Mouse (Mus musculus) frontal cortex, postnatal 14 days (tissue): Measurements from ENCODE around the gene Ccdc24.

Experiments
- DNase-seq, 2 experiments: peaks; one replicate each; pipeline ENCODE4 v3.0.0; 2022; ENCODE audit warnings: low spot score in 2 of 2

The Ccdc24 gene

DNA sequence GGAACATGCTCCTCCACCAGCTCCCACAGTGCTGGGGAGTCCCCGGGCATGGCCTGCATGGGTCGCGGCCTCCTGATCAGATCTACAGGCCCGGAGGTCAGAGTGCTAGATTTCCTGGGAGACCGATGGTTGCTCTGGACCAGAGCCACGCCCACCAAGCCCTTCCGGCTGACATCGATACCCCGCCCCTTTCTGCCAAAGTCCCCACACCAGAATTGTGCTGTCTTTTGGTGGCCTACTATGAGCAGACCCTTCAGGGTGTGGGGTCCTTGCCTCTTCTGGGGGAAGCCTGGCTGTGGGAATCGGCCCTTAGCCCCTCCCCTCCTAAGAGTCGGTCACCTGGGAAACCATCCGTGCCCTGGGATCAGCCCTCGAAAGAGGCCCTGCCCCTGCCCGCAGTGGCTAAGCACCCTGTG is at the start of gene Ccdc24:
Ccdc24 (minus strand) TSS at position 87 of the 416 bp plus-strand sequence.
- DNase-seq, result no peak

DNA sequence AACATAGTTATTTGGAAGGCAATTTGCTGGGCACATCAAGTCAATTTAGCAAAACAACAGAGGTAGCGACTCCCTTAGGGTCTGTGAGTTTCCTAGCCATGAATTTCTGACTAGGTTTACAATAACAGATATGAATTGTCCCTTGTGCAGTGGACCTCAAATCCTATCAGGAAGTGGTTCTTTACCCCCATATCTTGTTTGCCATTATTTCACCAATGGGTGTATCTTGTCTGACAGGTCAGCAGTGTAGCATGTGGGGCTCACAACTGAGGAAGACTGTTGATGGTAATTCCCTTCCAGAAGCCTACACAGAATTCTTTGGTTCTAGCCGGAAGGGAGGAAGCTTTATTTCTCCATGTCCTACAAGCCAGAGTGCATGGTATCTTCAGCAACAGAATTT is 49.0 kb upstream of the Ccdc24 start:
- DNase-seq, result no peak

DNA sequence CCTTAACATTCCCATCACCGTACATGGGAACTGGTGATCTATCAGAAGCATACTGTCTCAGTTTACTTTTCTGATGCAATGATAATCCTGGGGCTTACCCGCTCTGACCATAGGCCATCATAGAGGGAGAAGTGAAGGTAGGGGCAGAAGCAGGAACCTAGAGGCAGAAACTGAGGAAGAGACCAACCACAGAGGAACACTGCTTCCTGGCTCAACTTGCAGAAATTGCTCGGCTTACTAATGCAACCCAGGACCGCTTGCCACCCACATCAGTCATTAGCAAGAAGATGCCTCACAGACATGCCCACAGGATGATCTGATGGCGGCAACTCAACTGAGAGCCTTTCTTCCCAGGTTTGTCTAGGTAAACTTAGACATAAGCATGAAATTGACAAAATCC is 46.4 kb upstream of the Ccdc24 start:
- no peak for DNase-seq

DNA sequence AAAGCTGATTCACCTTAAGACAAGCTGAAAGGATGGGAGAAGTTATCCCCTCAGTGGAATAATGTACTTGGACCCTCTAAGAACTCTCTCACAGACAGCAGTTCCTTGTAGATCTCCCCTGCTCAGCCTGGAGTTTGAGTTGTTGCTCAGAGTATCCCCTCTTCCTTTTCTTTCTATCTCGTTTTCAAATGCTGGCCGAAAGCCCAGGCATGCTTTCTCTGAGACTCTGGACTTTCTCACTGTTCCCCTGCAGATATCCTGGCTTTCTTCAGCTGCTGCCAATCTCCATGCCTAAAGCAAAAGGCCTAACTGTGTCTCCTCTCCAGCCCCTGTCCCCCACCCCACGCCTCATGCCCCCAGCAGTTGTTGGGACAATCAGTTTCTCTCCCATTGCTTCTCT is 45.9 kb upstream of the Ccdc24 start:
- DNase-seq, result no peak

DNA sequence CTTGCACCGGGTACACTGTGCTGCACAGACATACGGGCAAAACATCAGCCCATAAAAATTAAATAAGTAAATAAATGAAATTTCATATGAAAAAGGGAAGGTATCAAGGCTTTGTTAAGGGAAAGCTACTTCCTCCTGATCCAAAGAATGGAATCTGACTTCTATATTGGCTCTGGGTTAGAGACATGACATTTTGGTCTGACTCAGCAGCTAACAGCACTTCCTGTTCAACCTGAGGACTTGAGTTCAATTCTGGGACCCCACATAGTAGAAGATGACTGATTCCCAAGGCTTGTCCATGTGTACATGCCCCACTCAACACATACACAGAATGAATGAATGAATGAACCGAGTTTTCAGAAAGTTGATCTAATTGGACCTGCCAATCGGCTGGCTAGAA is 45.5 kb upstream of the Ccdc24 start:
- DNase-seq, result no peak

DNA sequence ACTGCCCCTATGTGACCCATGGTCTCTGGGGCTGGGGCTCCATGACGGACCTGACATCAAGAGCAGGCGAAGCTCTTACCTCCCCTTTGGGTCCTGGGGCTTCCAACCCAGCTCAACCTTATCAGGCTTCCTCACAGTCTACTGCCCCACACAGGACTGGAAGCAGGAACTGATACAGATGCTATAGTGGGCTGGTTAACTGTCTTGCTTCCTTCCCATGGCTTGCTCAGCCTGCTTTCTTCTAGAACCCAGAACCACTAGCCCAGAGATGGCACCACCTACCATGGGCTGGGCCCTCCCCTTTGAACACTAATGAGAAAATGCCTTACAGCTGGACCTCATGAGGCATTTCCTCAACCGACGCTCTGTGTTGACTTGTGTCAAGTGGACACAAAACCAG is 45.0 kb upstream of the Ccdc24 start:
- DNase-seq, result no peak

DNA sequence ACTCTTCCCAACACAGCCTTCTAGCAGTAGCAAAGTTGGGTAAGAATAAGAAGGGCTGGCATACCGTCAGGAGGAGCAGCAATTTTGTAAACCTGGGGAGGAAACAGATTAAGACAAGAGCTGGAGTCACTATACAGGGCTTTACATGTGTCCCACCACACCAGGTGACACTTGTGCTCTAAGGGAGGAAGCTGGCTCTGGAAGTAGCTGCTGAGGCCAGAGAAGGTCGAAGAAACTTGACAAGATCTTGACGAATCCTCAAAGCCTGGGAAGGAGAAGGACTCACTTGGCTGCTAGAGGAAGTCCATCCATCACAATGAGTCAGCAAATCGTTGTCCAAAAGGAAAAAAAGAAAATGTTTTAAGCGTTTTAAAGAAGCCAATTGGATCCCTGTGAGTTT is 44.0 kb upstream of the Ccdc24 start:
- DNase-seq, result no peak

DNA sequence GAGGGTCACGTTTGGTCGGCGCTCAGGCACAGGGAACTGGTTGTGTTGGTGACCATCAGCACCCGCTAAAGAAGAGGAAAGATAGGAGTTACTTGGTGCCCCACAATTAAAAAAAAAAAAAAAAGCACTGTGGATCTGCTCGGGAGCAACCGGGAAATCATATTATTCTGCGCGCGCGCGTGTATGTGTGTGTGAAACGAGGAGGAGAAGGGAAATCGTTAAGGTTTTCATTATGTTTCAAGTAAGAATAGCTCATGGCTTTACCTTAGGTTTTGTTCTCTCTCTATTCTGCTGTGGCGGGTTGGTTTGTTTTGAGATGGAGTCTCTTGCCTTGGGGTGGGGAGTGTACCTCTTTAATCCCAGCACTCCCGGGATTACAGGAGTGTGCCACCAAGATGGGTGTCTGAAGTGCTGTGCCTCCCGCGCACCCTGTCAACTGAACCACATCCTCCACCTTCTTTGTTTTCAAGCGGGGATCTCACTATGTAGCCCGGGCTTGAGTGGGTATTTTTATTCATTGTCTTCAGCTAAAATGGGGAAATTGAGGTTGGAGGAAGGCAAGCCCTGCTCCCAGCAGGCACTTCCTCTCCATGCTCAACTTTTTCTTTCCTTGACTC is 43.2 kb upstream of the Ccdc24 start:
- DNase-seq, result no peak

DNA sequence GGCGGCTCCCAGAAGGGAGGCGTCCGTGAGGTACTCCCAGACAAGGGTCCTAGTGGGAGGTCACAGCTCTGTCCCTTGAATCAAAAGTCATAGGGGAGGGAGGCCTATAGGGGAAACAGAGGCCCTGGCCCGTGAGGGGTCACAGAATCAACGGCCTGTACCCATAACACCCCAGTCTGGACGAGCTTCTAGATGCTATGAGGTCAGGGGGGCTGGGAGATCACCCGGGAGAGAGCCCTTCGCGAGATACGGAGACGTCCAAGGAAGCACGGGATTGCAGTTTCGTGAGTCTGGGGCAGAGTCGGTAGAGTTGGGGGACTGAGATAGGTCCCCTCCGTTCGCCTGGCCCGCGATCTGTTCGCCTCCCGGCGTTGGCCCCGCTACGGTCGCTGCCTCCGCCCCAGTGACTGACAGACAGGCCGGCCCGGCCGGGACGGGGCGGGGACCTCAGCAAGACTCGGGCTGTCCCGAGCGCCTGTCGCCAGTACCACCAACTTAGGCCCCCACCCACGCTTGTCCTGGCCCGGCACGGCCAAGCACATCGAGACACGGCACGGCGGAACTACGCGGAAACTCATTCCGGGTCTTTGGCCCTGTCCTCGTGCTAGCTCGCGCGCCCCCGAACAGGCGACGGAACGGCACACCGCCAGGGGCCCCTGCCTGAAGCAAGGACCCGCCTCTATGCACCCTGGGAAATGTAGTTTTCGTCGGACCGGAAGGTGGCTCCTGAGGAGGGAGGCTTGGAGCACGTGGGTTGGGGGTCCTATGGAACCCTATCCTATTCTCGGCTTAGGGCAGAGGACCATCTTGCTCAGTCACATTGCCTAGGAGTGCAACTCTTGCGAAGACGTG is 42.5 kb upstream of the Ccdc24 start, which contains the start of gene Ipo13:
Ipo13 (minus strand) TSS at position 409 of the 852 bp plus-strand sequence.
- peak; percentile 88 for DNase-seq

DNA sequence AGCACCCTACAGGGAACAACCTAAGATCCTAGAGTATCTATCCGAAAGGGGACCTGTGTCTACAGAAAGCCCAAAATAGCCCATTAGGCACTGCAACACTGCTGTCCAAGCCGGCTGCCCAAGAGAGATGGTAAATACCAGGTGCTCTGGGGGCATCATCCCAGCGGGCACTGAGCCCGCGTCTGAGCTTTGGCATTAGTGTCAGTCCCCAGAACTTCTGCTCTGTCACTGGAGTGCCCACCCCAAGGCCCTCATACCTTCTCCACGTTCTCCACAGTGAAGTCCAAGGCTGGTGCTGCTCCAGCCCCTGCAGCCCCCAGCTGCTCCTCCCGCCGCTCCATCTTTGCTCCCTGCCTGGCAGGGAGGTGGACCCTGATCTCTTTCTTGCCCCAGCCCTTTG is 41.7 kb upstream of the Ccdc24 start:
- no peak for DNase-seq

DNA sequence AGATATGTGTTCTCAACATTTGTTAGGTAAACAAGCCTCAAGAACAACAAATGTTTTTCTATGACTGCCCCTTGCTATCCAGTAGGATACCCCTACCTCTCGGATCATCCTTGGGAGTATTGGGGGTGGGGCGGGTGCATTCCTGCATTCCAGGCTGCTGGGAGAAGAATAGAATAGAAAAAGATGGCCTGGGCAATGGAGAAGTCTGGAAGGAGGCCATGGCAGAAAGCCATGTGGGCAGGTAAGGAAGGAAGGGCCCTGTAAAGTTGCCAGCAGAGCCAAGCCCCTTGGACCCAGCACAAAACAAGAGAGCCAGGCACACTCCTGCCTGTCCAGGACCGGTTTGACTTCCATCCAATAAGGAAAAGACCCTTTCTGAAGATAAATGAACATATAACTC is 41.1 kb upstream of the Ccdc24 start:
- DNase-seq, result no peak

DNA sequence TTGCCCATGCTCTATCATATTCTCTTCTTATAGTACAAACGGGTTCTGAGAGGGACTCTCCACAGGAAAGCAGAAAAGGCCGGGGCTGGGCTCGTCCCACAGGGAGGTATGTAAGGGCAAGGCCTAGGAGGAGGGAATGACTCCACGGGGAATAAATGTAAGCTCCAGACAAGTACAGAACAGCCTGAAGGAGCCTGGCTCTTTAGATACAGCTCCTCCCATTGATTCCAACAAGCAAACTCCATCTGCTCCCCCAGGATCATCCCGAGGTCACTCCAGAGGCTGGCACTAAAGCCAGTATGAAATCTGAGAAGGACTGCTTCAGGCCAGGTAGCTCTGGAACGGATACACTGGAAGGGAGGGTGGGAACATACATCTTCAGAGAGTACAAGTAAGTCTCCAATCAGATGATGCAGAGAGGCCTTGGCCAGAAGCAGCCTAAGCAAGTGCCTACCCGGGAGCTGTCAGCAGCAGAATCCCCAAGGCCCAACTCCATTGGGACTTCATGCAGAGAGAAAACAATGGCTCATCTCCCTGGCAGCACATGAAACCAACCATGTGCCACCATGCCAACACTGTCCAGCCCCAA is 40.4 kb upstream of the Ccdc24 start:
- no peak for DNase-seq

DNA sequence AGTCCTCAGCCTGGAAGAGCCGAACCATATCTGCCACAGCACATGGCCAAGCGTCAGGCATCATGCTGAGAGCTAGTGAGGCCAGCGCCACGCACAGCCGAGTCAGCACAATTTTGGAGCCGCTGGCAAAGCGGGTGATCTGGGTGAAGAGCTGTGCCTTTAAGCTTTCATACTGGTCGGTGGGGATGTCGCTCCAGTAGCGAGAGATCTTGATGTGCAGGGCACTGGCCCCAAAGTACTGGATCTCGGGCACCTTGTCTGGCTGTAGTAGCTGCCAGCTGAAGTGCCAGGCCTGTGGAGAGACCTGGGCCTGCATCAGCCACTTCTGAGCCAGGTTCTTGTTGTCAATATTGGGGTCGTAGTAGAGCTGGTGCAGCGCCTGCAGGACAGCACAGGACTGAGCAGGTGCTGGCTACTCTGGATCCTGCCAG is 39.8 kb upstream of the Ccdc24 start:
- no peak for DNase-seq

DNA sequence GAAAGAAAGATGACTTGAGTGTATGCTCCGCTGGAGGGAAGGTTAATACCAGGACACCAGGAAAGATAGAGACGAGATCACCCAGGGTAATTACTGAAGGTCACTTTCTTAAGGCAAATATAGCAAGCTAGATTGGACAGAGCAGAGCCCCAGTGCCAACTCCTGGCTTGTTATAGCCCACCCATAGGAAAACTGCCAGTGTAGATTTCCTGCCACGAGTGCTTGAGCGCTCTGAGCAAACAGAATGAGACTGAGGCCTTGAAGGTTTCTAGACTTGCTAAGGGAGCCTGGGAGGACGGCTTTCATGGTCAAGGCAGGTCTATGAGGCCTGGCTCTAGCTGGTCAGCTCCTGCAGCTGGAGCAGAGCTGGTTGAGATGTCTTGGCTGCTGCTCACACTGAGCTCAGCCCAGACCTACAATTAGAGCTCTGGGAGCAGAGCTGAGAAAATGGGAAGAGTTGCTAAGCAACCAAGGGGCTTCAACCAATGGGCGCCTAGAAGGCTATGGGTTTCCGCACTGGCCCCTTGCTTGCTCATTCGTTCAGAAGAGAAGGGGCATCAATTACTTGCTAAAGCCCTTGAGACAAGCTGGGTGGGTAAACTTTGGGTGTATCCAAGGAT is 36.6 kb upstream of the Ccdc24 start:
- peak in 1 of 2 experiments; percentile 49 for DNase-seq

DNA sequence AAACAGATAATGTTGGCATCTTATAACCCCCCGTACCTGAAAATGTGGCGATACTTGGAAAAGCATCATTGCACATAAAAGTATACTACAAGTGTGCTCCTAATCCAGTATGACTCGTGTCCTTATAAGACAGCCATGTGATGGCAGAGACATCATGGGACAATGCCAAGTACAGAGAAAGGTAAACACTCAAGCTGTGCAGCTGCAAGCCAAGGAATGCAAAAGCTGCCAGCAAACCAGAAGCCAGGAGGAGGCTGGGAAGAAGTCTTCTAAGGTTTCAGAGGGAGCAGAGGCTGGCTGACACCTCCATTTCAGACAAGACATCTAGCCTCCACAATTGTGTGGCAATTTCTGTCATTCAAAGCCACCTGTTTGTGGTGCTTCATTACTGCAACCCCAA is 33.8 kb upstream of the Ccdc24 start:
- no peak for DNase-seq

DNA sequence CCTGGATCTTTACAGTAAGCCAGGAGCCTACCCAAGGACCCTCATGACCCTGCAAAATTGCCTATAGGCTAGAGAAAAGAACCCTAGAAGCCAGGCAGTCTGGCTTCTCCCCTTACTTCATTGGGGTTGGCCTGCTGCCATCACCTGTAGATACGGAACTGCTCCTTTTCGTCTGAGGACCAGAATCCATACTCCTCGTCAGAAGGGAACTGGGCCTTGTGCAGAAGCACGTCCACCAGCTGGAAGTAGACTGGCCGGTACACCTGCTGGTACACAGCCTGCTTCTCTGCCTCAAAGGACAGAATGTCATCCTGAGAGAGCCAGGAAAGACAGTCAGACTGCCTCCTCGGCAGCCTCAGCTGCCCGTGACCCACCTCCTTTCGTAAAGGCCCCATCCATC is 32.4 kb upstream of the Ccdc24 start:
- DNase-seq, result no peak

DNA sequence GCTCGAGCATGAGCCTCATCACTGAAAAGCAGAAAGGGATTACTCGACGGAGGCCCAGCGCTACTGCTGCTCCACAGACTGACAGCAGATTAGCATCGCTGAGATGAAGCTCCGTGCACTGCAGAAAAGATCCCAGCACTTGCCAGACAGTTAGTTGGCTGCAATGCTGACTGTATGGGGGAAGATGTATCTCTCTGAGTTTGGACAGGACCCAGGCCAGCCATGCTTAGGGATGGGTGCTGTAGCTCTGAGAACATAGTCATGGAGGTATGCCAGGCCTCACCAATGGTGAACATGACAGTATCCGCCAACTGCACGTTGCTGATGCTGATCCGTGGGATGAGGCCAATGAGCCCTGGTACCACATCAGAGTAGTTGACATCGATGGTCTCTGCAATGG is 31.7 kb upstream of the Ccdc24 start:
- DNase-seq, result no peak

DNA sequence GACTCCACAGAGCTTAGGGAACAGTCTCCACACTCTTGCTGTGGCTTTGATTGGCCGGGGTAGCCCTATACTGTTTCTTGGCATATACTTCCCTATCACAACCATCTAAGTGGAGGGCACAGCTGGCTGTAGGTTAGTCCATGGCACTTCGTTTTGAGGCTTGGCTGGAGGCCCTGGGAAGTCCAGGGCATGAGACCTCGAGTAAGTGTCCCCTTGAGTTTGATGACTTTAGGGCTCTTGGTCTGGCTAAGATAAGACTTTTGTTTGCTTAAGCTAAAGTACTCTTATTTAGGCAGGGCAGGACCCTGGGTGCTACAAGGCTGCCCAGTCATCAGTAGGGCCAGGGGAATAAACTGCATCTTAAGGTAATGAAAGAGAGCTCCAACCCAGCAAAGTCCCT is 25.8 kb upstream of the Ccdc24 start:
- DNase-seq, result no peak

DNA sequence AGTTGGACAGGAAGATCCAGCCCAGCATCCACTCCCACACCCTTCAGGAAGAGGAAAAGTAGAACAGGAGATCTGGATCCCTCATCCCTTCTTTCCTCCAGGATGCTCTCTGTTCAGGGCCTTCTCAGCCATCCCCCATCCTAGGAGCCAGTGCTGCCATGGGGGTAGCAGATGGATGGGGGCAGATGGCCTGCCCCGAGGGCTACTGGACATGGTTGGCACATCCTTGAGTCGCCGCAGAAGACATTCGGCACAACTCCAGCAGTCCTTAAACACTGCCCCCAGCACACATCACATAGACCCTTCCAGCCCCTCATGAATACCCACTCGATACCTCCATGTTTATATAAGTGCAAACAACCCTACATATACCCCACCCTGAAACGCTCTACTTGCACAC is 23.7 kb upstream of the Ccdc24 start:
- DNase-seq, result no peak

DNA sequence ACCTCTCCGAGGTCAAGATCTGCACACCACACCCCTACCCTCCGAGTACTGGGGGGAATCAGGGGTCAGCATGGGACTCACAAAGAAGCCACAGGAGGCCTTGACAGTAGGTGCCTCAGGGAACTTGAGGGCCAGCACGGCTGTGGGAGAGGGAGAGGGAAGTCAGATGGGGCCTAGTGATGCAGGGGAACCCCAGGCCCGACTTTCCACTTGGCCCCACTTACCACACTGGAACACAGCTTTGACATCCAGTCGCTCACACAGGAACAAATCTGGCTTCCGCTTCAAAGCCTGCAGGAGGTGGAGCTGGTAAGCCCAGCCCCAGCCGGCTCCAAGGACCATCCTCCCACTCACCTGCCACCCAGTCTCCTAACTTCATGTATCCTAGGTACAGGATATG is 23.0 kb upstream of the Ccdc24 start:
- DNase-seq, result no peak

DNA sequence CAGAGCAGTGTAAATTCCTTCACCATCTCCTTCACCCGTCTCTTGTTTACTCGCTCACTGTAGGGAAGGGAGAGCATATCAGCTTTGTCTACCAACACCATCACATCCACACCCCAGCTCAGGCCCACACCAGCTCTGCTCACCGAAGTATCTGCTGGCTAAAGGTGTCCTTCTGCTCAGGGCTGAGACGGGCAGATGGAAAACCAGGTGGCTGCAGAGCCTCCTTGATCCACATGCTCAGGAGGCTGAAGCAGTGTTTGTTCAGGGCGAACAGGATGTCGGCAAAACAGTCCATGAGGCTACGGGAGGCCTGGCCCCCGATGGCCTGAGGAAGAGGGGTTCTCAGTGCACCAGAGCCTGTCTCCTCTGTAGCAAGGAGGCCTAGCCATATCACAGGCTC is 22.2 kb upstream of the Ccdc24 start:
- DNase-seq, result no peak

DNA sequence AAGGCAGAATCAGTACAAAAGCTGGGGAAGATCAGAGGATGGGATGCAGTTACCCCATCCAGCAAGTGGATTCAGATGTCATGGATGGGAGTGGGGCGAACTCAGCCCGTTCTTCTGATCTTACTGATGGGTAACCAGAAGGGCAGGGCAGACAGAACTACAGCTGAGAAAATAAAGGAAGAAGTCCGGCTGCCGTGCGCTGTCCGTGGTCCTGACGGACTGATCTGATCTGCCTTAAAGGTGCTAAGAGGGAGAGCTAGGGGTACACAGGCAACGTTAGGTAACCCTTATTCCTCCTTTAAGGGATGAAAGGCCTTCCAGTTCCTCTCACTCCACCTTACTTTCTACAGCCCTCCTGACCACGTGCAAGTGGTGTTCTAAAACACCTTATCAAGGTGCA is 21.0 kb upstream of the Ccdc24 start:
- DNase-seq, result no peak

DNA sequence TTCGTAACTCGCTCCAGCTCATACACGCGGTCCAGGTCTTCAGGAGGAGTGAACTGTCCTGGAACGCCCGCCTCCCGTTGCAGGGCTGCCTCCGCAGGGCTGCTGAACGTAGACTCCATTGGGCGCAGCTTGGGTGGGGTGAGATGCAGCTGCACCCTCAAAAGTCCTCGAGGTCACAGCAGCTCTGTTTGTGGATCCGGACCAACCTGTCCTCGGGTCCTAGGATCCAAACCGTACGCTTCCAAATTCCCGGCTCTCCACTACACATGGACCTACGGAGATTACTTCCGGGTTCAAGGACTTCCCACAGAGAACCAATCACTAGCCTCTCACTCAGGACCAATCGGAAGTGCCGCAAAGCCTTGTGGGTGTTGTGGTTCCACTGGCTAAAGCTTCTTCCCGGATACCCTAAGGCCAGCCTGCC is 19.4 kb upstream of the Ccdc24 start, which contains the start of gene Dph2:
Dph2 (minus strand) TSS at position 295 of the 424 bp plus-strand sequence.
- DNase-seq, result peak; percentile 68 to 69
